Mouse (Mus musculus) midbrain, postnatal 0 days (tissue): ENCODE measurements around the gene Tbca. TPM values are rescaled to one million over a fixed set of nuclear protein-coding genes. Genes with fewer than 3 reads are reported as not detected.

Experiments
- ATAC-seq: fragments of 200-750 bp; cut with Nextera tagmentation; 2 replicates; pipeline ENCODE4 v1.8.0; 2017; ENCODE audit warnings: moderate number of reproducible peaks, mild to moderate bottlenecking, moderate TSS enrichment, moderate library complexity; ENCODE audit not compliant: low FRiP score
- DNase-seq: peaks from one replicate; pipeline ENCODE4 v3.0.0-alpha.2; 2015; ENCODE audit warnings: low spot score
- H3K27ac ChIP-seq: fragments of 300-500 bp; sonication (generic); 2 replicates; pipeline ENCODE4 v1.5.1; 2014; ENCODE audit warnings: low read depth, mild to moderate bottlenecking, low read length, mixed read lengths
- H3K27me3 ChIP-seq: fragments of 300-500 bp; sonication (generic); 2 replicates; pipeline ENCODE4 v1.6.1; 2014; ENCODE audit warnings: low read length, control low read depth, mixed read lengths; ENCODE audit not compliant: insufficient read depth
- H3K36me3 ChIP-seq: fragments of 300-500 bp; sonication (generic); 2 replicates; pipeline ENCODE4 v1.6.1; 2014; ENCODE audit warnings: low read length, control low read depth, mixed read lengths; ENCODE audit not compliant: insufficient read depth
- H3K4me1 ChIP-seq: fragments of 300-500 bp; sonication (generic); 2 replicates; pipeline ENCODE4 v1.6.1; 2014; ENCODE audit warnings: mild to moderate bottlenecking, control low read depth, antibody characterized with exemption, low read length, mixed read lengths; ENCODE audit not compliant: insufficient read depth
- H3K4me2 ChIP-seq: fragments of 300-500 bp; sonication (generic); 2 replicates; pipeline ENCODE4 v1.6.1; 2014; ENCODE audit warnings: low read depth, mild to moderate bottlenecking, low read length, mixed read lengths; ENCODE audit not compliant: poor library complexity, severe bottlenecking
- H3K4me3 ChIP-seq: fragments of 300-500 bp; sonication (generic); 2 replicates; pipeline ENCODE4 v1.5.1; 2014; ENCODE audit warnings: low read depth, mild to moderate bottlenecking, low read length, moderate library complexity
- H3K9ac ChIP-seq: fragments of 300-500 bp; sonication (generic); replicated peaks from 2 replicates; pipeline ENCODE4 v1.6.1; 2014; ENCODE audit warnings: mild to moderate bottlenecking, low read length, moderate library complexity, mixed read lengths; ENCODE audit not compliant: poor library complexity, severe bottlenecking
- H3K9me3 ChIP-seq: fragments of 300-500 bp; sonication (generic); 2 replicates; pipeline ENCODE4 v1.6.1; 2016; ENCODE audit warnings: low read length, control low read depth
- CTCF ChIP-seq: IDR thresholded peaks from 2 replicates; pipeline ENCODE4 v1.5.1; 2016; ENCODE audit warnings: antibody characterized with exemption, mild to moderate bottlenecking
- WGBS: fragments of 180-500 bp; shearing (Covaris S2); extraction: QIAGEN DNeasy Blood & Tissue Kit; methylation state at CpG from one replicate; pipeline ENCODE4 v1.1.7; 2014; 5-methylcytosine and 5-hydroxymethylcytosine counted together
- polyA plus RNA-seq: library from polyadenylated mRNA; unstranded; fragments of >200 nt; fragmentation: Nextera tagmentation; extraction: Ambion mirVana; gene quantifications from 2 replicates; pipeline ENCODE4 v1.2.1, GENCODE M21; 2015
- total RNA-seq: library from RNA; depleted of rRNA; stranded (reverse); fragments of >200 nt; gene quantifications from 2 replicates; pipeline ENCODE4 v1.2.3, GENCODE M21; 2014

Tbca gene
- total and polyA plus RNA-seq, 2 experiments from 2014 or later: 162 to 348 TPM

DNA sequence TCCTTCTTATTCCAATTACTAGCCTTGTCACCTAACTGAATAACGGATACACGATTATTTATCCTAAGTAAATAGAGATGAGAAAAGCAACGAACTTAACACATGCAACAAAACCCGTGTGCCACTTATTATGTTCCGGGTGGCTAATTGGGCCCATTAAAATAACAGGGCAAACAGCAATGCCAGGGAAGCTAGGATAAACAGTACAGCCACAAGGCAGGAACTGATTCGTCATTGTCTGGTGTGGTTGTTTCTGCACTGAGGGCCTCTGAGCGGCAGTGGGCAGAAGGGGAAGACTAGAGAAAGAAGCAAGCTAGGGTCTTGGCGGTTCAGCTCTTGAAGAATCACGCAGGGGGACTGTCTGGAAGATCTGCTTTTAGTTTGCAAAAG, 81.4 kb downstream of the Tbca start:
- H3K4me3 ChIP-seq: no peak overlapping the region
- H3K27ac ChIP-seq: no peak overlapping the region
- WGBS: 5% methylated on average over 9 of the region's 9 CpGs
- no peak for TF ChIP-seq CTCF
- no peaks in the 10 kb centered on the region for H3K9me3 ChIP-seq
- H3K4me1 ChIP-seq: no peaks in the 10 kb centered on the region
- H3K9ac ChIP-seq: no peak overlapping the region
- DNase-seq (no peak), ATAC-seq (no peak)
- H3K27me3 ChIP-seq: peaks cover 72% of the 10 kb centered on the region
- no peaks in the 10 kb centered on the region for H3K36me3 ChIP-seq
- no peak overlapping the region for H3K4me2 ChIP-seq

GRCm38 (mm10) chr13:94870461-94871186, 81.9 kb downstream of the Tbca start:
- peaks cover 72% of the 10 kb centered on the region for H3K27me3 ChIP-seq
- TF ChIP-seq CTCF: no peak
- H3K4me1 ChIP-seq: no peaks in the 10 kb centered on the region
- H3K27ac ChIP-seq: no peak overlapping the region
- H3K36me3 ChIP-seq: no peaks in the 10 kb centered on the region
- no peak for DNase-seq
- no peak for ATAC-seq
- H3K4me3 ChIP-seq: no peak overlapping the region
- 1% methylated on average over 21 of the region's 21 CpGs for WGBS
- no peak overlapping the region for H3K9ac ChIP-seq
- H3K4me2 ChIP-seq: no peak overlapping the region
- no peaks in the 10 kb centered on the region for H3K9me3 ChIP-seq

GRCm38 (mm10) chr13:94871806-94872320, 83.2 kb downstream of the Tbca start:
- Histone ChIP-seq H3K9me3 (no peaks in the 10 kb centered on the region), H3K4me3 (no peak overlapping the region), H3K4me2 (no peak overlapping the region), H3K36me3 (no peaks in the 10 kb centered on the region), H3K9ac (no peak overlapping the region), H3K27me3 (peaks cover 66% of the 10 kb centered on the region), H3K27ac (no peak overlapping the region), H3K4me1 (no peaks in the 10 kb centered on the region)
- WGBS: 3% methylated on average over 7 of the region's 7 CpGs
- ATAC-seq (no peak), DNase-seq (no peak)
- TF ChIP-seq CTCF: no peak

- H3K27ac ChIP-seq: no peak overlapping the region
- no peaks in the 10 kb centered on the region for H3K9me3 ChIP-seq
- no peaks in the 10 kb centered on the region for H3K4me1 ChIP-seq
- H3K4me2 ChIP-seq: no peak overlapping the region
- no peaks in the 10 kb centered on the region for H3K36me3 ChIP-seq
- H3K9ac ChIP-seq: no peak overlapping the region
- H3K27me3 ChIP-seq: peaks cover 66% of the 10 kb centered on the region
- no peak for ATAC-seq
- 1% methylated on average over 18 of the region's 19 CpGs for WGBS
- no peak overlapping the region for H3K4me3 ChIP-seq
- TF ChIP-seq CTCF: no peak
- no peak for DNase-seq
Observed at GRCm38 (mm10) chr13:94872439-94872838, 83.7 kb downstream of the Tbca start.

GRCm38 (mm10) chr13:94873111-94874038, 84.7 kb downstream of the Tbca start:
- H3K9me3 ChIP-seq: no peaks in the 10 kb centered on the region
- no peak overlapping the region for H3K4me2 ChIP-seq
- no peak overlapping the region for H3K4me3 ChIP-seq
- TF ChIP-seq CTCF: no peak
- H3K27ac ChIP-seq: no peak overlapping the region
- no peaks in the 10 kb centered on the region for H3K36me3 ChIP-seq
- H3K4me1 ChIP-seq: no peaks in the 10 kb centered on the region
- ATAC-seq (no peak), DNase-seq (no peak)
- peaks cover 64% of the 10 kb centered on the region for H3K27me3 ChIP-seq
- WGBS: under 1% methylated on average over 54 of the region's 54 CpGs
- no peak overlapping the region for H3K9ac ChIP-seq

- Histone ChIP-seq H3K9me3 (no peaks in the 10 kb centered on the region), H3K4me3 (no peak overlapping the region), H3K4me1 (no peaks in the 10 kb centered on the region), H3K36me3 (no peaks in the 10 kb centered on the region), H3K27ac (no peak overlapping the region), H3K27me3 (peaks cover 60% of the 10 kb centered on the region), H3K4me2 (no peak overlapping the region), H3K9ac (no peak overlapping the region)
- DNase-seq (no peak), ATAC-seq (no peak)
- no peak for TF ChIP-seq CTCF
- 2% methylated on average over 8 of the region's 8 CpGs for WGBS
Observed at GRCm38 (mm10) chr13:94874039-94874425, 85.3 kb downstream of the Tbca start.
